Mouse (Mus musculus) forebrain, embryonic 13.5 days (tissue): ENCODE measurements at regions not wholly inside any gene's neighbourhood (a gene's known extent, or its start where the extent isn't known, plus 50 kb on each side); places are given as distances from the start of the nearest gene placed in this dataset.

Source experiments
- ATAC-seq: fragments of 200-750 bp; cut with Nextera tagmentation; 2 replicates; pipeline ENCODE4 v1.8.0; 2017
- H3K27ac ChIP-seq: fragments of 300-500 bp; sonication (generic); 2 replicates; pipeline ENCODE4 v1.5.1; 2015; ENCODE audit warnings: inconsistent platforms, mild to moderate bottlenecking, moderate library complexity
- H3K27me3 ChIP-seq: fragments of 300-500 bp; sonication (generic); 2 replicates; pipeline ENCODE4 v1.6.1; 2015; ENCODE audit warnings: mild to moderate bottlenecking, inconsistent platforms
- H3K36me3 ChIP-seq: fragments of 300-500 bp; sonication (generic); 2 replicates; pipeline ENCODE4 v1.6.1; 2015; ENCODE audit warnings: mild to moderate bottlenecking, inconsistent platforms; ENCODE audit not compliant: poor library complexity, severe bottlenecking
- H3K4me1 ChIP-seq: fragments of 300-500 bp; sonication (generic); 2 replicates; pipeline ENCODE4 v1.6.1; 2015; ENCODE audit warnings: inconsistent platforms
- H3K4me2 ChIP-seq: fragments of 300-500 bp; sonication (generic); 2 replicates; pipeline ENCODE4 v1.6.1; 2015; ENCODE audit warnings: inconsistent platforms, mild to moderate bottlenecking, moderate library complexity
- H3K4me3 ChIP-seq: fragments of 300-500 bp; sonication (generic); 2 replicates; pipeline ENCODE4 v1.5.1; 2015; ENCODE audit warnings: mild to moderate bottlenecking, inconsistent platforms
- H3K9ac ChIP-seq: fragments of 300-500 bp; sonication (generic); 2 replicates; pipeline ENCODE4 v1.6.1; 2015; ENCODE audit warnings: mild to moderate bottlenecking, inconsistent platforms
- H3K9me3 ChIP-seq: fragments of 300-500 bp; sonication (generic); replicated peaks from 2 replicates; pipeline ENCODE4 v1.6.1; 2016; ENCODE audit warnings: inconsistent platforms
- WGBS: fragments of 180-500 bp; shearing (Covaris S2); methylation state at CpG from one replicate; pipeline ENCODE4 v1.1.7; 2015; 5-methylcytosine and 5-hydroxymethylcytosine counted together

DNA sequence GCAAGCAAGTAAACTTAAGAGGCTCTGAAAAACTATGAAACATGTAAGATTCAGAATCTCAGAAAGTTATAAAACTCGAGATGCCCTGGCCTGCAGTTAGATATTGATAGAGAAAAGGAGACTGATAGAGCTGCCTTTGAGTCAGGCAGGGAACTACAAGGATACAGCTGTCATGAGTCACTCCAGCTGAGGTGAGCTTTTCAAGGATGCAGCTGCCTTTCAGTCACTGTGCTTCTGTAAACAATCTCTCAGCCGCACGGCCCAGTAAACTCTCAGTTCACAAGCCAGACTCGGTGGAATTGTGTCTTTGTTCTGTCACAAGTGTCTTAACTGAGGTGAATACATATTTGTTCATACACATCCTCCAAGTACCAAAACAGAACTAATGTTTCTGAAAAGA is 334.9 kb upstream of the Rsrc1 start:
- Histone ChIP-seq H3K9me3 (no peaks in the 10 kb centered on the region), H3K36me3 (no peaks in the 10 kb centered on the region), H3K4me2 (no peak overlapping the region), H3K27me3 (no peaks in the 10 kb centered on the region), H3K27ac (no peak overlapping the region), H3K4me3 (no peak overlapping the region), H3K4me1 (peaks cover 4% of the 10 kb centered on the region; the same call in 1 of the 2 replicates), H3K9ac (no peak overlapping the region)
- no peak for ATAC-seq
- 59% methylated on average over 4 of the region's 4 CpGs for WGBS

DNA sequence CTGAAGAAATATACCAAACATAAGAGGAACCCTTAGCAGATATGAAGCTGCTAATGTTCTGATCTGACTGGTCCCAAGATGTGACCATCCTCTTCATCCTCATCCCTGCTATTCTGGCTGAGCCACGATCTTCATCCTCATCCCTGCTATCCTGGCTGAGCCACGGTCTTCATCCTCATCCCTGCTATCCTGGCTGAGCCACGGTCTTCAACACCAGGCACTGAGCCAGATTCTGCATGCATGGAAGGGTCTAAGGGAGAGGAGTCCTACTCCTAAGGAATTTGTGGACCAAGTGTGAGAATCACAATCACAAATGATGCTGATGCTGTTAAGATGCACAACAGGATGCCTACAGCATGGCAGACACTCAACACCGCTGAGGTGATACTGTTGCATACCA is 331.9 kb upstream of the Rsrc1 start:
- ATAC-seq: no peak
- Histone ChIP-seq H3K27me3 (no peaks in the 10 kb centered on the region), H3K4me2 (no peak overlapping the region), H3K9me3 (no peaks in the 10 kb centered on the region), H3K4me1 (peaks cover 4% of the 10 kb centered on the region; the same call in 1 of the 2 replicates), H3K9ac (no peak overlapping the region), H3K36me3 (no peaks in the 10 kb centered on the region), H3K27ac (no peak overlapping the region), H3K4me3 (no peak overlapping the region)
- WGBS: 93% methylated on average over 4 of the region's 4 CpGs

DNA sequence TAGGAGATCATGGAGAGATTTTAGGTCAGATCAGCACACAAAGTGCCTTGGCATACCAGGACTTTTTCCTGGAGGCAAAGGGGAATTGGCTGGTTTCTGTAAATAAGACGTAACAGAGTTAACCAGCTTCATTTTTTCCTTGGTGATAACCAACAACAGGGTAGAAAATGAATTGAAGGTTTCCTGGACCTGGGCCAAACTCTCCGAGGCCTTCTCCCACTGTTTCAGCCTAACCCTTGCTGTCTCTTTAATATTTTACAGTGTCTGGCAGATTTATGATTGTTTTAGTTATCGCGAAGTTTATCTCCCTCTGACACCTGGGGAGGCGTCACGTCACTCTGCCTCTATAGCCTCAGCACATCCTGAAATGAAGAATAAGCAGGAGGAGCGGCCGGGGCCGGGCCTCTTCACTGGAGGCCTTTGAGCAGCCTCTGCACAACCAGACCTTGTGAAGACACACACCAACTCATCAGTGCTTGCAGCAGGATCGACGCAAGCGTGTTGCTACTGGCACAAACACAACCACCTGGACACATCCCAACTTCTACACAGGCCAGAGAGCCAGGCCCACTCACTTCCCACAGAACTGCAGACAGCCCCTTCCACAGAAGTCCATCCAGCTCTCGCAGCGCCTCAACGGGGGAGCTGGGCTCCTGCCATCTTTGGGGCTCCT is 331.0 kb upstream of the Rsrc1 start:
- Histone ChIP-seq H3K4me2 (no peak overlapping the region), H3K27me3 (no peaks in the 10 kb centered on the region), H3K9me3 (no peaks in the 10 kb centered on the region), H3K4me3 (no peak overlapping the region), H3K9ac (no peak overlapping the region), H3K4me1 (peaks cover 4% of the 10 kb centered on the region; the same call in 1 of the 2 replicates), H3K27ac (no peak overlapping the region), H3K36me3 (no peaks in the 10 kb centered on the region)
- 84% methylated on average over 15 of the region's 15 CpGs for WGBS
- ATAC-seq: peak; percentile 50

DNA sequence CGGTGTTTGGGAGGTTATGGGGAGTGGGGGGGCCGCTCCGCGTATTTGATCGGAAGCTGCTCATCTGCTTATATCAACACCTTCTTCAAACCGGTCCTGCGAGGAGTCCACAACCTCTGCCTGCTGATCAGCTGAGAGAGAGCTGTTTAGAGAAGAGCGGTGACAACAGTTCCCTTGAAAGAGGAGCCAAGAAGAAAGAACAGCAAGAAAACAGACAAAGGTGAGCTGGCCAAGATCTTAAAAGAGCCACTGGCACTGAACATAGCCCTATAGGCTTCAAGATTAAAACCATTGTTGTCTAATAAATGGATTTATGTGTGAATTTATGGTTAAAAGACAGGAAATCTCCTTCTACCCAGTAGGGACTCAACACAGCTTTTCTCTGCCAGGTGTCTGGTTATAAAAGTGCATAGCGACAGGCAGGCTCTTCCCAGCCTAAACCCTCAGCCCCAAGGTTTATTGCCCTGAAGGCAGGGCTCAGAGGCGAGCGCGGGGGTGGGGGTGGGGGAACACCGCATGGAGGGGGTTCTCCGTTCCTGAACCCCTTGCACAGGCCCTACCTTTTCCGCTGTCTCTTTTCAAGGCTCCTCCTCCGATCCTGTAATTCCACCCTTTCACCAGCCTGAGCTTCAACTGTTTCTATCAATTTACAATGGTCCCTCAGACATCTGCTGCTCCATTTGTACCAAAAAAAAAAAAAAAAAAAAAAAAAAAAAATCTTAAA is 330.3 kb upstream of the Rsrc1 start:
- no peaks in the 10 kb centered on the region for H3K9me3 ChIP-seq
- H3K27me3 ChIP-seq: no peaks in the 10 kb centered on the region
- 55% methylated on average over 16 of the region's 16 CpGs for WGBS
- H3K9ac ChIP-seq: no peak overlapping the region
- no peak overlapping the region for H3K27ac ChIP-seq
- H3K36me3 ChIP-seq: no peaks in the 10 kb centered on the region
- no peak overlapping the region for H3K4me2 ChIP-seq
- ATAC-seq: peak; percentile 58; the same call in 1 of the 2 replicates
- no peak overlapping the region for H3K4me3 ChIP-seq
- peaks cover 4% of the 10 kb centered on the region; the same call in 1 of the 2 replicates for H3K4me1 ChIP-seq

DNA sequence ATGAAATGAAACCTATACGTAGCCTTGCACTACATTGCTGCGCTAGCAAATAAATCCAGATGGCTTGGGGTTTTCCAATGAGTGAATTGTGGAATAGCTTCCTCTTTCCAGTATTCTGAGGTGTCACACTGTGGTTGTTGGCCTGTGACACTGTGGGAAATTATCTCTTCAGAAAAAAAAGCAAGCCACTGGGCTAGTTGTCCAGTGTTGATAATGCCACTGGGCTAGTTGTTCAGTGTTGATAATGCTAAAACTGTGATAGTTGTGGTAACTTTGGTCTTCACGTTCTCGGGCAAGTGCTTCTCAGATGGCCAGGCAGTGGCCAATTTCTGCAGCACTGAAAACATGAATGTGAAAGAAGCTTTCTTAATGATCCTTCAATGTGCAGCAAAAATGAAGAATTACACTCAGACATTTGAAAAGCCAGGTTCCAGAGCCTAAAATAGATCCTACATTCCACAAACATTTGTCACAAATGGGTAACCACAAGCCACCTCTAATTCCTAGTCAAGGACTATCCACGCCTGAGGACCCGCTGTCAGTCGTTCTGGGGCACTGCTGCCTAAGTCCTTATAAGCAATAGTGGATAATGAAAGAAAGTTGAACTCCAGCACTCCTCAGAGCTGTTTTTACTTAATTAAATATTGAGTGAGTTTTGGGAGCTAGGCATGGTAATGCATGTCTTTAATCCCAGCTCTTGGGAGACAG is 328.9 kb upstream of the Rsrc1 start:
- Histone ChIP-seq H3K9me3 (no peaks in the 10 kb centered on the region), H3K4me2 (no peak overlapping the region), H3K36me3 (no peaks in the 10 kb centered on the region), H3K9ac (no peak overlapping the region), H3K27ac (no peak overlapping the region), H3K4me1 (peaks cover 4% of the 10 kb centered on the region; the same call in 1 of the 2 replicates), H3K27me3 (no peaks in the 10 kb centered on the region), H3K4me3 (no peak overlapping the region)
- 92% methylated on average over 7 of the region's 7 CpGs for WGBS
- no peak for ATAC-seq

DNA sequence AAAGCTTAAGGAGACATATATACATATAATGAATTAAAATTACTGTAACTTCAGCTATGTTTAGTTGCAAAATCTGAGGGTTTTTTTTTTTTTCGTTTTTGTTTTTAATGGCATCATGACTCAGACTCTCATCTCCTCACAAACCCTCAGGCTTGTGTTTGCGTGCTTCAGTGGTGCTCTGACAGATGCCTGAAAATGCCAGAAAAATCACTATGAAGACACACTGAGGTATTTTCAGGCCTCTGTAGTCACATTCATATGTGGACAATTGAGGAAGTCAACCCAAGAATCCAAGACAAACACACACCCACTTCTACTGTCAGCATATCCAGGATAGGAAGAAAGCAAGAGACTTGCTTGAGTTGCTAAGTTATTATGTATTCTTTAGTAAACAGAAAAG is 327.2 kb upstream of the Rsrc1 start:
- Histone ChIP-seq H3K27ac (no peak overlapping the region), H3K9ac (no peak overlapping the region), H3K9me3 (no peaks in the 10 kb centered on the region), H3K4me3 (no peak overlapping the region), H3K4me1 (peaks cover 4% of the 10 kb centered on the region; the same call in 1 of the 2 replicates), H3K27me3 (no peaks in the 10 kb centered on the region), H3K36me3 (no peaks in the 10 kb centered on the region), H3K4me2 (no peak overlapping the region)
- no peak for ATAC-seq
- 97% methylated on average over 2 of the region's 2 CpGs for whole genome bisulfite sequencing

DNA sequence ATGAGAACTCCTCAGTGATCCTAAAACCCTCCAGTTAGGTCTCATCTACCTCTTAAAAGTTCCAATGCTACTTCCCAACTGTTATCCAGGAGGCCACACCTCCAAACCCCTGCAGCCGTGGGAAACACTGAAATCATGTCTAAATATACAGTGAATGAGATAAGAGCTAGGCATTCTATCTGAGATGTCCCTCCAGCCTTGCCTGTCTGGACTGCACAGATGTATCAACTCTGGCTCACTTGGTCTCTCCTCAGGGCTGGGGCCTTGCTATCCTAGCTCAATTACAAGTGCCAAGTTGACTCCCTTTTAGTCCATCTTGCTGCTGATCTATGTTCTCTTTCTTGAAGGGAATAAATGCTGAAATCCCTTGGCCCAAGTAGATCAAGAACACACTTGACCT is 326.3 kb upstream of the Rsrc1 start:
- 86% methylated on average over 1 of the region's 1 CpGs for WGBS
- ATAC-seq: no peak
- no peak overlapping the region for H3K4me3 ChIP-seq
- H3K9ac ChIP-seq: no peak overlapping the region
- H3K4me1 ChIP-seq: peaks cover 4% of the 10 kb centered on the region; the same call in 1 of the 2 replicates
- H3K4me2 ChIP-seq: no peak overlapping the region
- H3K36me3 ChIP-seq: no peaks in the 10 kb centered on the region
- no peaks in the 10 kb centered on the region for H3K9me3 ChIP-seq
- H3K27ac ChIP-seq: no peak overlapping the region
- no peaks in the 10 kb centered on the region for H3K27me3 ChIP-seq

DNA sequence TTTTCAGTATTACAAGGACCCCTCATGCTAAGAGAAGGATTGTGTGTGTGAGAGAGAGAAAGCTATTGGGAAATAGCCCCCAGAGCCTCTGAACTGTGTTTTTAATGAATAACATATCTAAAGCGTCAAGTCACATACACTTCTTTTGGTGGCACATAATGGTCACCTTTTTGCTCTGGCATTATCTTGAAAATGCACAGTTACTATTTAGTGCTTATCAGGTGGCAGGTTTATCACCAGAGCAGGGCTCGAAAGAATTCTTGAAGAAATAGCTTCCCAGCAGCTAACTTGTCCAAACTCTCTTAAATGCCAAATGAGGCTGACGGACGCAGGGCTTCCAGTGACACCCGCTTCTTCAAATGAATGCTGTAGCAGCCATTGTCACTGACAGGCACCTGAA is 324.7 kb upstream of the Rsrc1 start:
- Histone ChIP-seq H3K4me3 (no peak overlapping the region), H3K27me3 (no peaks in the 10 kb centered on the region), H3K9me3 (no peaks in the 10 kb centered on the region), H3K4me2 (no peak overlapping the region), H3K27ac (no peak overlapping the region), H3K36me3 (no peaks in the 10 kb centered on the region), H3K4me1 (no peaks in the 10 kb centered on the region), H3K9ac (no peak overlapping the region)
- 94% methylated on average over 5 of the region's 5 CpGs for WGBS
- ATAC-seq: no peak

DNA sequence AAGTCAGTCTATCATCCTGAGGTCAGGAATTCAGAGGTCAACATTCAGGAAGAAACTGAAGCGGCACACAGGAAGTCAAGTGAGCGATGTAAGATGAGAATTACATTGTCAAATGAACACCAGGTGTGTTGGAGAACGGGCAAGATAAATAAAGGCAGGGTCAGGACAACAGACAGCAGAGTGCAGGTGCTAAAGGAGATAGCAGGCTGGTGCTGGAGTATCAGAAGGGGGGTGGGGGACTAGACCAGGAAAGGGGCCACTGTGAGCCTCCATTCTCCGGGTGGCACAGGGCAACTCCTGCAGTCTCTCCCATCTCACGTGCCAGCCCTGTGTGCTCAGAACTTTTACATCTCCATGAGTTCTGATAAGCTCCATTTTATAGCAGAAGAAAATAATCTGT is 320.6 kb upstream of the Rsrc1 start:
- H3K36me3 ChIP-seq: no peaks in the 10 kb centered on the region
- no peak for ATAC-seq
- no peaks in the 10 kb centered on the region for H3K9me3 ChIP-seq
- H3K27ac ChIP-seq: no peak overlapping the region
- H3K9ac ChIP-seq: no peak overlapping the region
- H3K27me3 ChIP-seq: no peaks in the 10 kb centered on the region
- 79% methylated on average over 5 of the region's 5 CpGs for WGBS
- no peak overlapping the region for H3K4me3 ChIP-seq
- H3K4me2 ChIP-seq: no peak overlapping the region
- peaks cover 7% of the 10 kb centered on the region for H3K4me1 ChIP-seq

DNA sequence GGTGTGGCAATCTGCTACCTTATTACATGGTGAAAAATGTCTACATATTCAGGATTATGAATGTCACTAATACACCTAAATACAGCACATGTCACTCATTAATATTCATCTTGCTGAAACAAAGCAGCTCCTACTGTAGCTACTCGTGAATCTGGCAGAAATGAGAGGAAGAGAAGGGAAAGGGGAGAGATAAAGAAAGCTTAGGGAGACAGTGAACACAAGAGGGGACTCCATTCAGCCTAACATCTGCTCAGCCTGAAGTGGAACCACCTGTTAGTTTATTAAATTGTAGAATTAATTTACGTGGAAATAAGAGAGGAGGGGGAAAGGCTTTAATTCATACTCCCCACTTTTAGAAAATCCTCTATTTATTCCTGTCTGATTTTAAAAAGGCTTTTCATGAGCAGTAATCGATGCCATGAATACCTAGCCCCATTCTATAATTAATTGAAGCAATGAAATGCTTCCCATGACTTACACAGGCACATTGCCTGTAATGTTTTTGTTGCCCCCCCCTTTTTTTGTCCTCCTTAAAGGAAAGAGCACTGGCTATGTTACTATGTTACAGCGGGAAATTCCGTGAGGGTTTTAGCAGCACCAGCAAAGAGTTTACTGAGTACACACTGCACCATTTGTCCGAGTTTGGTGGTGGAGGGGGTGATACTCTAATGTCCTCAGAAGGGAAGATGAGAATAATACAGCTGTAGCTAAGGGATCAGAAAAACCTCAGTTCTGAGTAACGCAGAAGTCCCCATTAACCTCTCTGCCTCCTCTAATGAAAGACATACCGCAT is 319.2 kb upstream of the Rsrc1 start:
- peak; percentile 74; the same call in 1 of the 2 replicates for ATAC-seq
- 48% methylated on average over 8 of the region's 8 CpGs for WGBS
- no peak overlapping the region for H3K4me3 ChIP-seq

DNA sequence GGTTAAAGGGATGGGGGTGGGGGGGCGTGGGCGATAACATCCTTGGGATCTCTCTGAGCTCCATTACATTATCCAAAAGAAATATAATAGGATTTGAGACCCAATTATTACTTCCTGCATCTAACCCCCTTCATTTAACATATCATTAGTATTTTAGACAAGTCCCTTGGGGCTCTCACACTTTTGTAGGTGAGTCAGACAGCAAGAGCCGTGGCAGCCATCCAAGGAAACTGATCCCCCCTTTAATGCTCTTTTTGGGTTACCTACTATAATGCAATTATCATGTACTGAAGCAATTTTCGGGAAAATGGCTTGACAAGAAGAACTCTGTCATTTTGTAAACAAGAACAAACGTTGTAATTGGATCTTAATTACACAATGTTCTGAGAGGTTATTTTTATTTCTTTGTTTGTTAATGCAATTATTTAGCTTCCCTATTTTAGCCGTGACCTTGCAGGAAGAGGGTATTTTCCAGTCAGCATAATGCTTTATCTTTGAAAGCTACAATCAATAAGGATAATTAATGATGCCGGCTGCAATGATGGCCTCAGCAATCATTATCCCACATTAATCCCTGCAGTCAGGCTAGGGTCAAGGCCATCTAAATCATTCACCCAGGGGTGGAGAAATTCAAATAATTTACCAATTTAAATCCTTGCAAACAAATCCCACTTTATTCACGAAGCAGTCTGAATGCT is 297.5 kb upstream of the Rsrc1 start:
- Histone ChIP-seq H3K9ac (no peak overlapping the region), H3K4me2 (no peak overlapping the region), H3K4me1 (peaks cover 13% of the 10 kb centered on the region), H3K36me3 (no peaks in the 10 kb centered on the region), H3K27me3 (peaks cover 6% of the 10 kb centered on the region; the same call in 1 of the 2 replicates), H3K9me3 (no peaks in the 10 kb centered on the region), H3K27ac (no peak overlapping the region), H3K4me3 (no peak overlapping the region)
- 26% methylated on average over 8 of the region's 8 CpGs for WGBS
- ATAC-seq: no peak

More for the DNA sequence above, 319.2 kb upstream of the Rsrc1 start:
- no peaks in the 10 kb centered on the region for H3K27me3 ChIP-seq
- H3K9me3 ChIP-seq: no peaks in the 10 kb centered on the region
- no peaks in the 10 kb centered on the region for H3K36me3 ChIP-seq
- no peak overlapping the region for H3K4me2 ChIP-seq
- H3K27ac ChIP-seq: no peak overlapping the region
- H3K4me1 ChIP-seq: peaks cover 7% of the 10 kb centered on the region
- H3K9ac ChIP-seq: no peak overlapping the region
